Mouse (Mus musculus): ENCODE measurements around the gene Aig1. TPM values are rescaled to one million over a fixed set of nuclear protein-coding genes. Genes with fewer than 3 reads are reported as not detected.
A peak's percentile ranks its signal among the peaks of the same experiment; 100 is the strongest.

Gene Aig1
- total and polyA plus RNA-seq, 3 experiments = 54.5 to 71.0 (median 62.8) TPM

- H3K4me1 ChIP-seq (ENCODE audit: control insufficient read depth, insufficient read depth, low read length) = peaks cover 3% of the 10 kb centered on the region
- TF ChIP-seq POLR2A (IDR thresholded peaks at IDR 0.05; ENCODE audit: insufficient read depth, low read depth, low read length) = no peak
- TF ChIP-seq CTCF (IDR thresholded peaks at IDR 0.05) = no peak
- TF ChIP-seq EP300 (IDR thresholded peaks at IDR 0.05; ENCODE audit: insufficient read depth, low read depth, low read length) = no peak
- H3K27ac ChIP-seq = no peak overlapping the region
- H3K4me3 ChIP-seq = no peak overlapping the region
- H3K9ac ChIP-seq (ENCODE audit: low read depth, low read length) = no peak overlapping the region
- intact Hi-C loops (cut with DNase I) = no loop called here
- no peaks in the 10 kb centered on the region for H3K27me3 ChIP-seq (ENCODE audit: control insufficient read depth, insufficient read depth, low read length)
- 15% methylated on average over 2 of the region's 2 CpGs for WGBS
- peaks cover 7% of the 10 kb centered on the region for H3K36me3 ChIP-seq (ENCODE audit: control insufficient read depth, insufficient read depth, low read length)
- H3K79me2 ChIP-seq (replicated peaks; ENCODE audit: control insufficient read depth, insufficient read depth, low read length) = no peaks in the 10 kb centered on the region
- peak in 1 of 2 experiments; percentile 14 for DNase-seq
Measured at GRCm38 (mm10) chr10:13716132-13716531, 152.6 kb downstream of the Aig1 start.

- WGBS = 90% methylated on average over 6 of the region's 6 CpGs
- intact Hi-C loops (cut with DNase I) = no loop called here
- no peaks in the 10 kb centered on the region for H3K27me3 ChIP-seq (ENCODE audit: control insufficient read depth, insufficient read depth, low read length)
- H3K79me2 ChIP-seq (replicated peaks; ENCODE audit: control insufficient read depth, insufficient read depth, low read length) = no peaks in the 10 kb centered on the region
- H3K9ac ChIP-seq (ENCODE audit: low read depth, low read length) = no peak overlapping the region
- H3K27ac ChIP-seq = no peak overlapping the region
- H3K4me1 ChIP-seq (ENCODE audit: control insufficient read depth, insufficient read depth, low read length) = peaks cover 3% of the 10 kb centered on the region
- DNase-seq = no peak
- H3K36me3 ChIP-seq (ENCODE audit: control insufficient read depth, insufficient read depth, low read length) = peaks cover 7% of the 10 kb centered on the region
- H3K4me3 ChIP-seq = no peak overlapping the region
- no peak for TF ChIP-seq EP300 (IDR thresholded peaks at IDR 0.05; ENCODE audit: insufficient read depth, low read depth, low read length)
Measured at GRCm38 (mm10) chr10:13715584-13715983, 153.2 kb downstream of the Aig1 start.

GRCm38 (mm10) chr10:13714920-13715293, 153.9 kb downstream of the Aig1 start:
- H3K9ac ChIP-seq (ENCODE audit: low read depth, low read length) = no peak overlapping the region
- H3K27ac ChIP-seq = no peak overlapping the region
- no peak for TF ChIP-seq EP300 (IDR thresholded peaks at IDR 0.05; ENCODE audit: insufficient read depth, low read depth, low read length)
- no peak for TF ChIP-seq CTCF (IDR thresholded peaks at IDR 0.05)
- no peak for TF ChIP-seq POLR2A (IDR thresholded peaks at IDR 0.05; ENCODE audit: insufficient read depth, low read depth, low read length)
- H3K4me1 ChIP-seq (ENCODE audit: control insufficient read depth, insufficient read depth, low read length) = peaks cover 3% of the 10 kb centered on the region
- H3K27me3 ChIP-seq (ENCODE audit: control insufficient read depth, insufficient read depth, low read length) = no peaks in the 10 kb centered on the region
- H3K36me3 ChIP-seq (ENCODE audit: control insufficient read depth, insufficient read depth, low read length) = peaks cover 7% of the 10 kb centered on the region
- no peaks in the 10 kb centered on the region for H3K79me2 ChIP-seq (replicated peaks; ENCODE audit: control insufficient read depth, insufficient read depth, low read length)
- H3K4me3 ChIP-seq = no peak overlapping the region
- intact Hi-C loops (cut with DNase I) = no loop called here
- no peak for DNase-seq
- WGBS = 72% methylated on average over 7 of the region's 7 CpGs

GRCm38 (mm10) chr10:13714199-13714919, 154.4 kb downstream of the Aig1 start:
- H3K79me2 ChIP-seq (replicated peaks; ENCODE audit: control insufficient read depth, insufficient read depth, low read length) = no peaks in the 10 kb centered on the region
- peaks cover 3% of the 10 kb centered on the region for H3K4me1 ChIP-seq (ENCODE audit: control insufficient read depth, insufficient read depth, low read length)
- TF ChIP-seq CTCF (IDR thresholded peaks at IDR 0.05) (no peak), EP300 (IDR thresholded peaks at IDR 0.05; ENCODE audit: insufficient read depth, low read depth, low read length) (no peak), POLR2A (IDR thresholded peaks at IDR 0.05; ENCODE audit: insufficient read depth, low read depth, low read length) (no peak)
- no peaks in the 10 kb centered on the region for H3K27me3 ChIP-seq (ENCODE audit: control insufficient read depth, insufficient read depth, low read length)
- no peak overlapping the region for H3K27ac ChIP-seq
- peak; percentile 10 to 20 for DNase-seq
- WGBS = 59% methylated on average over 9 of the region's 9 CpGs
- H3K36me3 ChIP-seq (ENCODE audit: control insufficient read depth, insufficient read depth, low read length) = peaks cover 7% of the 10 kb centered on the region
- intact Hi-C loops (cut with DNase I) = no loop called here
- no peak overlapping the region for H3K9ac ChIP-seq (ENCODE audit: low read depth, low read length)
- no peak overlapping the region for H3K4me3 ChIP-seq

- DNase-seq = no peak
- H3K36me3 ChIP-seq (ENCODE audit: control insufficient read depth, insufficient read depth, low read length) = peaks cover 7% of the 10 kb centered on the region
- WGBS = 95% methylated on average over 5 of the region's 5 CpGs
- H3K4me1 ChIP-seq (ENCODE audit: control insufficient read depth, insufficient read depth, low read length) = peaks cover 3% of the 10 kb centered on the region
- H3K9ac ChIP-seq (ENCODE audit: low read depth, low read length) = no peak overlapping the region
- H3K79me2 ChIP-seq (replicated peaks; ENCODE audit: control insufficient read depth, insufficient read depth, low read length) = no peaks in the 10 kb centered on the region
- H3K4me3 ChIP-seq = no peak overlapping the region
- no peak overlapping the region for H3K27ac ChIP-seq
- intact Hi-C loops (cut with DNase I) = no loop called here
- H3K27me3 ChIP-seq (ENCODE audit: control insufficient read depth, insufficient read depth, low read length) = no peaks in the 10 kb centered on the region
- no peak for TF ChIP-seq EP300 (IDR thresholded peaks at IDR 0.05; ENCODE audit: insufficient read depth, low read depth, low read length)
- no peak for TF ChIP-seq POLR2A (IDR thresholded peaks at IDR 0.05; ENCODE audit: insufficient read depth, low read depth, low read length)
- TF ChIP-seq CTCF (IDR thresholded peaks at IDR 0.05) = no peak
Measured at GRCm38 (mm10) chr10:13713711-13714110, 155.1 kb downstream of the Aig1 start.

- peaks cover 3% of the 10 kb centered on the region for H3K4me1 ChIP-seq (ENCODE audit: control insufficient read depth, insufficient read depth, low read length)
- WGBS = 84% methylated on average over 2 of the region's 2 CpGs
- no peak for DNase-seq
Measured at GRCm38 (mm10) chr10:13713116-13713515, 155.7 kb downstream of the Aig1 start.

More at GRCm38 (mm10) chr10:13713116-13713515, 155.7 kb downstream of the Aig1 start:
- Histone ChIP-seq H3K27me3 (ENCODE audit: control insufficient read depth, insufficient read depth, low read length) (no peaks in the 10 kb centered on the region), H3K79me2 (replicated peaks; ENCODE audit: control insufficient read depth, insufficient read depth, low read length) (no peaks in the 10 kb centered on the region), H3K27ac (no peak overlapping the region), H3K36me3 (ENCODE audit: control insufficient read depth, insufficient read depth, low read length) (peaks cover 7% of the 10 kb centered on the region), H3K4me3 (no peak overlapping the region), H3K9ac (ENCODE audit: low read depth, low read length) (no peak overlapping the region)
- intact Hi-C loops (cut with DNase I) = no loop called here
- TF ChIP-seq CTCF (IDR thresholded peaks at IDR 0.05) = no peak
